Mouse (Mus musculus): ENCODE data around the gene Gm8165. TPM values are rescaled to one million over a fixed set of nuclear protein-coding genes. Genes with fewer than 3 reads are reported as not detected.

The Gm8165 gene
- not detected for polyA plus RNA-seq (2017; shearing (Covaris generic))

DNA sequence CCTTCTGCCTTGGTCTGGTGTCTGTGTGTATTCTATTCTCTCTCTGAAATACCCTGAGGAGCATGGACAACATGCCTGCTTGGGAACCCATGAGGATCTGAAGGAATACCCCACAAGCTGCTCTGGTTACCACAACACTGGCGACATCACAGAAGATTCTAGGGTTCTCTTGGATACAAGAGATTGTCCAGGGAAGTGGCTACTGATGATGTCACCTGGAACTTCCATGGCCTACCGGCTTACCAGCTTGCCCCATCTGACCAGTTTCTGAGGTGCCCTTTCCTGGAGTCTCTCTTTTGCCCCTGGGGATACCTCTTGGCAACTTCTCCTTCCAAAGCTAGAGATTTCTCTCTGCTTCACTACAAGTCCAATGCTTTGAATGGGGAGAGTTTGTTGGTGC, at the start of gene Gm8165:
Gene Gm8165, minus strand, starts transcription at position 101 of the 400 bp plus-strand sequence.

DNA sequence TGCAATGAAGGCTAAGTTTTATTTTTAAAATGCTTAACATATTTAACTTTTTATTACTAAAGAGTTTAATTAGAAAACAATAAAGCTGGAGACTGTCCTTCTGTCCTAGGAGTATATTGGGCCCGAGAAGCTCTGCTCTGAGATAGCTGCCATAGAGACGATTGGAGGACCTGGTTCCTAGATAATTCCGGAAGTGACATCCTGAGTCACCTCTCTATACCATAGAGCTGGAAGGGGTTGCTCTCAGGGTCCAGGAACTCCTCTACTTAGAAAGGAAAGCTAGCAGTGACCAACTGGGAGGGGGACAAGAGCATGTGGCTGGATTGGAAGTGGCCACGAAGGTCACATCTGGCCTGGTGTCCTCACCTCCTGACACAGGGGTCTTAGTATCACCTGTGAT, 20.6 kb upstream of the Gm8165 start, which contains the start of gene Gm7324:
Gene Gm7324, plus strand, starts transcription at position 208 of the 400 bp plus-strand sequence.

Other genes starting within 250 kb of the Gm8165 start
- gene Gm5799, start 133.6 kb downstream of the Gm8165 start, polyA plus RNA-seq (2017; shearing (Covaris generic)): not detected
- not detected for gene Gm17654, start 98.1 kb downstream of the Gm8165 start, polyA plus RNA-seq (2017; shearing (Covaris generic))
- gene Gm10375, start 69.2 kb downstream of the Gm8165 start, polyA plus RNA-seq (2017; shearing (Covaris generic)): not detected
- gene Gm7324, start 20.6 kb upstream of the Gm8165 start, polyA plus RNA-seq (2017; shearing (Covaris generic)): 2.0 TPM
- not detected for gene Gm16506, start 50.3 kb upstream of the Gm8165 start, polyA plus RNA-seq (2017; shearing (Covaris generic))
- not detected for gene Gm6526, start 70.7 kb upstream of the Gm8165 start, polyA plus RNA-seq (2017; shearing (Covaris generic))
- not detected for gene Gm8180, start 107.5 kb upstream of the Gm8165 start, polyA plus RNA-seq (2017; shearing (Covaris generic))
- not detected for gene Ear1, start 198.3 kb upstream of the Gm8165 start, polyA plus RNA-seq (2017; shearing (Covaris generic))
- gene Ear10, start 246.4 kb upstream of the Gm8165 start, polyA plus RNA-seq (2017; shearing (Covaris generic)): not detected
- not detected for gene Gm8113, start 248.2 kb upstream of the Gm8165 start, polyA plus RNA-seq (2017; shearing (Covaris generic))

All from inflammation-experienced regulatory T-cells, adult 16 weeks (primary cell).